Mouse (Mus musculus) heart, embryonic 13.5 days (tissue): Measurements from ENCODE around the gene Tedc2. TPM values are rescaled to one million over a fixed set of nuclear protein-coding genes. Genes with fewer than 3 reads are reported as not detected.

ENCODE experiments used
- ATAC-seq: fragments of 200-750 bp; cut with Nextera tagmentation; 2 replicates; pipeline ENCODE4 v1.8.0; 2017; ENCODE audit warnings: moderate TSS enrichment; ENCODE audit not compliant: insufficient number of reproducible peaks, low FRiP score, low TSS enrichment; ENCODE audit errors: extremely low read depth
- H3K27ac ChIP-seq: fragments of 300-500 bp; sonication (generic); replicated peaks from 2 replicates; pipeline ENCODE4 v1.5.1; 2015; ENCODE audit warnings: moderate library complexity, mild to moderate bottlenecking, inconsistent platforms
- H3K27me3 ChIP-seq: fragments of 300-500 bp; sonication (generic); replicated peaks from 2 replicates; pipeline ENCODE4 v1.6.1; 2015; ENCODE audit warnings: mild to moderate bottlenecking, inconsistent platforms
- H3K36me3 ChIP-seq: fragments of 300-500 bp; sonication (generic); 2 replicates; pipeline ENCODE4 v1.6.1; 2015; ENCODE audit warnings: mild to moderate bottlenecking, inconsistent platforms
- H3K4me1 ChIP-seq: fragments of 300-500 bp; sonication (generic); 2 replicates; pipeline ENCODE4 v1.6.1; 2015; ENCODE audit warnings: inconsistent platforms
- H3K4me2 ChIP-seq: fragments of 300-500 bp; sonication (generic); 2 replicates; pipeline ENCODE4 v1.6.1; 2015; ENCODE audit warnings: inconsistent platforms, mild to moderate bottlenecking, moderate library complexity
- H3K4me3 ChIP-seq: fragments of 300-500 bp; sonication (generic); 2 replicates; pipeline ENCODE4 v1.5.1; 2015; ENCODE audit warnings: moderate library complexity, mild to moderate bottlenecking, inconsistent platforms
- H3K9ac ChIP-seq: fragments of 300-500 bp; sonication (generic); 2 replicates; pipeline ENCODE4 v1.6.1; 2015; ENCODE audit warnings: inconsistent platforms, mild to moderate bottlenecking, moderate library complexity
- H3K9me3 ChIP-seq: fragments of 300-500 bp; sonication (generic); 2 replicates; pipeline ENCODE4 v1.6.1; 2016; ENCODE audit warnings: inconsistent platforms
- WGBS: fragments of 180-500 bp; shearing (Covaris S2); methylation state at CpG from one replicate; pipeline ENCODE4 v1.1.7; 2015; ENCODE audit warnings: mixed read lengths; 5-methylcytosine and 5-hydroxymethylcytosine counted together
- polyA plus RNA-seq: library from polyadenylated mRNA; unstranded; fragments of >200 nt; fragmentation: Nextera tagmentation; extraction: Ambion mirVana; gene quantifications from 2 replicates; pipeline ENCODE4 v1.2.1, GENCODE M21; 2015

The Tedc2 gene
- polyA plus RNA-seq, 1 experiment from 2014 or later: 6.2 TPM

DNA sequence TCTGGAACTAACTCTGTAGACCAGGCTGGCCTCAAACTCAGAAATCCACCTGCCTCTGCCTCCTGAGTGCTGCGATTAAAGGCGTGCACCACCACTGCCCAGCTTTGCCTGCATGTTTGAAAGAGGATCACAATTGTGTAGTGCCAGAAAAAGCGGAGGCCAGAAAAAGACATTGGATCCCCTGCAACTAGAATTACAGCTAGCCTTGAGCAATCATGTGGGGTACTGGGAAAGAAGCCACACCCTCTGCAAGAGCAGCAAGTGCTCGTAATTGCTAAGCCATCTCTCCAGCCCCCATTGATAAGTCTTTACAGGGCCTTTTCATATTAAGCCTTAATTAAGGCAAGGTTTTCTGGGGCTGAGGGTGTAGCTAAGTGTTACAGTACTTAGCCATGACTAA lies 29.2 kb downstream of the Tedc2 start:
- no peak for ATAC-seq
- H3K4me2 ChIP-seq: no peak overlapping the region
- no peaks in the 10 kb centered on the region for H3K9me3 ChIP-seq
- H3K27me3 ChIP-seq: no peaks in the 10 kb centered on the region
- WGBS: 71% methylated on average over 4 of the region's 4 CpGs
- peak overlapping the region; percentile 21; the same call in 1 of the 2 replicates for H3K27ac ChIP-seq
- H3K9ac ChIP-seq: peak overlapping the region; percentile 8; the same call in 1 of the 2 replicates
- H3K4me3 ChIP-seq: no peak overlapping the region
- peaks cover 13% of the 10 kb centered on the region for H3K36me3 ChIP-seq
- peaks cover 45% of the 10 kb centered on the region for H3K4me1 ChIP-seq

DNA sequence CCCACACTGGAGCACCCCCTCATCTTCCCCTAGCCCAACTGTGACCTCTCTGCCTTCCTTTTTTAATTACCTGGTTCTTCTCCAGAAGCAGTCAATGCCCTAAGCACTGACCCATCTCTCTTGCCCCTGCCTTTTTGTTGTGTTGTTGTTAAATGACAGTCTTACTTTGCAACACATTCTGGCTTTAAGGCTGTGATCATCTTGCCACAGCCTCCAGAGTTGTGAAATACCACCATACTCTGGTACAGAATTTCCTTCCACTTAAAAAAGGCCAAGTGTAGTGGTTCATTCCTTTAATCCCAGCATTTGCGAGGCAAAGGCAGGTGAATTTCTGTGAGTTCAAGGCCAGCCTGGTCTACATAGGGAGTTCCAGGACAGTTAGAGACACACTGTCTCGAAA lies 29.7 kb downstream of the Tedc2 start:
- no peaks in the 10 kb centered on the region for H3K27me3 ChIP-seq
- H3K4me3 ChIP-seq: no peak overlapping the region
- no peak overlapping the region for H3K4me2 ChIP-seq
- no peak overlapping the region for H3K9ac ChIP-seq
- H3K4me1 ChIP-seq: peaks cover 39% of the 10 kb centered on the region
- no peak overlapping the region for H3K27ac ChIP-seq
- peaks cover 14% of the 10 kb centered on the region for H3K36me3 ChIP-seq
- no peaks in the 10 kb centered on the region for H3K9me3 ChIP-seq
- no peak for ATAC-seq
- WGBS: 81% methylated on average over 2 of the region's 2 CpGs

DNA sequence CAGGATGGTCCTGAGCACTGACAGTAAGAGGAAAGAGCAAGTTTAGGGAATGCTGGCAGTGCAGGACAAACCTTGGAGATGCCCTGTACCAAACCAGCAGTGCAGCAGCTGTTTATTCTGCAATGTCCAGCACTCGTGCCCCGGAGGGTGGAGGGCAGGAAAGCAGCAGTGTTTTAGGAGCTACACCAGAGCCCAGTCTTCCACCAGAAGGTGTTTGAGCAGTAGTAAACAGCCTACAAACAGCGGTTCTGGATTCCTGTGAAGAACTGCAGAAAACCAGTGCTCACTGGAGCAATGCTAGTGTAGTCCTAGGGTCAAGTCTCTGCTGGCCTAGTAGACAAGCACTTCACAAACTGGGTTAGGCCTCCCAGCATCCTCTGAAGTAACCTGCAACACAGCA lies 46.4 kb downstream of the Tedc2 start:
- Histone ChIP-seq H3K27ac (no peak overlapping the region), H3K9me3 (no peaks in the 10 kb centered on the region), H3K4me1 (peaks cover 11% of the 10 kb centered on the region), H3K27me3 (no peaks in the 10 kb centered on the region), H3K36me3 (no peaks in the 10 kb centered on the region), H3K4me2 (no peak overlapping the region), H3K9ac (0 out of 2 replicates have a peak overlapping the region, but pooled peaks have one; percentile 10), H3K4me3 (no peak overlapping the region)
- no peak for ATAC-seq
- WGBS: 84% methylated on average over 3 of the region's 3 CpGs

DNA sequence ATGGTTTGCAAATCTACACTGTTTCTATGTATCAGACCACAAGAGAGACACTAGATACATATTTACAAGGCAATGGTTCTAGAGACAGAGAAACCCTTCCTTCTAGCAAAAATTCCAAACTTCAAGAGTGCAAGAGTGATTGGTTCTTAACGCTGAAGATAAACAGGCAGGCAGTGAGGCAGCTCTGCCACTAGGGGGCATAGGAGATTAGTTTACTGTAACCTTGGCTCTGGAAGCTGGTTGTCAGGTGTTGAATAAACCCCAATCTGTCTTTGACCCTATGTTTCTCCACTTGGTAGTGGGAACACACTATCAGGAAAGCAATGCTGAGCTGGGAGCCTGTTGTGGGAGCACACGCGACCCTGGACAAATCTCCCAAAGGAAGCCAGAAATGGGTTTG lies 47.2 kb downstream of the Tedc2 start:
- Histone ChIP-seq H3K4me1 (peaks cover 12% of the 10 kb centered on the region), H3K9ac (no peak overlapping the region), H3K9me3 (no peaks in the 10 kb centered on the region), H3K36me3 (no peaks in the 10 kb centered on the region), H3K4me3 (no peak overlapping the region), H3K27ac (no peak overlapping the region), H3K4me2 (no peak overlapping the region), H3K27me3 (no peaks in the 10 kb centered on the region)
- no peak for ATAC-seq
- 3% methylated on average over 3 of the region's 3 CpGs for WGBS

DNA sequence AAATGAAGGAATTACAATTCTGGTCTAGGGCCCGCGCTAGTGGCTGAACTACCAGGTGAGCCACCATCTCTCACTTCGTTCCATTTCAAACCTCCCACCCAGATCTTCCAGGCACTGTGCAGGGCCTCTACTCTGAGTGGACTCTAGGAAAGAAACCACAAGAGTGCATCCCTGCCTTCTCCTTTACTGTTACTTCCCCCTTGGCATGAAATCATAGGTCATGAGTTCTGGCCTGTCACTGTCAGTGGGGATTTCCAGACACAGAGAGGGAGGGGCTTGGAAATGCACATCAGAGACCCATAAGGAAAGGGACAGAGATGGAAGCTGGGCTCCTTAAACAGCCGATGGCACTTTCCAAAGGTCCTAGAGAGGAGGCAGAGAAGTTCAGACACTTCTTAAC lies 48.9 kb downstream of the Tedc2 start:
- Histone ChIP-seq H3K9ac (no peak overlapping the region), H3K27ac (no peak overlapping the region), H3K4me2 (no peak overlapping the region), H3K36me3 (peaks cover 13% of the 10 kb centered on the region), H3K4me1 (peaks cover 25% of the 10 kb centered on the region), H3K9me3 (no peaks in the 10 kb centered on the region), H3K27me3 (no peaks in the 10 kb centered on the region), H3K4me3 (no peak overlapping the region)
- ATAC-seq: no peak
- WGBS: 81% methylated on average over 4 of the region's 4 CpGs

DNA sequence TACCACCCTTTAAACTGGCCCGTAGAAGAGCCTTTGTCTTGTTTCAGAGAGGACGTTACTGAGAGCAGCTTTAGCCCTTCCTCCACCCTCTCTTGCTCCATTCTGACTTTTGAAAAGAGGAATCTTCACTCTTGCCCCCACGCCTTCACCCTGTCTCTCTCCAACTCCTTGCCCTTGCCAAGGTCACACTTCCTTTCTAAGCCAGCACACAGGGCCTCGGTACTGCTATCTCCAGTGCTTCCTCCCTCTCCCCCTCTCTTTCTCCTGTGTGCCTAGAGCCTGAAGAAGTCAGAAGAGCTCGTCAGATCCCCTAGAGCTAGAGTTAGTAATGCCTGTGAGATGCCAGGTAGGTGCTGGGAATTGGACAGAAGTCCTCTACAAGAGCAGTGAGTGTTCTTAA lies 49.9 kb downstream of the Tedc2 start:
- Histone ChIP-seq H3K27ac (0 out of 2 replicates have a peak overlapping the region, but pooled peaks have one; percentile 96), H3K4me3 (0 out of 2 replicates have a peak overlapping the region, but pooled peaks have one; percentile 81), H3K9me3 (no peaks in the 10 kb centered on the region), H3K36me3 (peaks cover 18% of the 10 kb centered on the region), H3K27me3 (no peaks in the 10 kb centered on the region), H3K9ac (peak overlapping the region; percentile 92), H3K4me1 (peaks cover 26% of the 10 kb centered on the region), H3K4me2 (peak overlapping the region; percentile 74)
- no peak for ATAC-seq
- WGBS: 64% methylated on average over 5 of the region's 5 CpGs

DNA sequence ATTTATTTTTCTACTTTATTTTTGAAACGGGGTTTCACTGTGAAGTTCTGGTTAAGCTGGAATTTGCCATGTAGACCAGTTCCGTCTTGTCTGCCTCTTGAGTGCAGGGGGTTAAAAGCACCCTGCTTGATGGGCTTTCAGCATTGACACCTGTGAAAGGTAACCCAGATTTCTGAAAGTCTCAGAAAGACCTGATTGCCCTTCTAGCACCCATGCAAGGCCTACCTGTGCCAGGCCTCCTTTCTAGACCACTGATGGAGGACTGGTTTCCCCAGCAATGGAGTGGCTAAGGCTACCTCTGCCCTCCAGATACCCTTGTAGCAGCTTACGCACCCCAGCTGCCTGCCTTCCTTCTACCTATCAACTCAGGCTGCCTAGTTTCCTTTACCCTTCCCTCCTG lies 50.5 kb downstream of the Tedc2 start:
- WGBS: 63% methylated on average over 3 of the region's 3 CpGs
- peaks cover 32% of the 10 kb centered on the region for H3K4me1 ChIP-seq
- H3K27me3 ChIP-seq: no peaks in the 10 kb centered on the region
- ATAC-seq: no peak
- peak overlapping the region; percentile 96 for H3K27ac ChIP-seq
- no peaks in the 10 kb centered on the region for H3K9me3 ChIP-seq
- peak overlapping the region; percentile 81 for H3K4me3 ChIP-seq
- peak overlapping the region; percentile 74 for H3K4me2 ChIP-seq
- peak overlapping the region; percentile 92 for H3K9ac ChIP-seq
- H3K36me3 ChIP-seq: peaks cover 24% of the 10 kb centered on the region

DNA sequence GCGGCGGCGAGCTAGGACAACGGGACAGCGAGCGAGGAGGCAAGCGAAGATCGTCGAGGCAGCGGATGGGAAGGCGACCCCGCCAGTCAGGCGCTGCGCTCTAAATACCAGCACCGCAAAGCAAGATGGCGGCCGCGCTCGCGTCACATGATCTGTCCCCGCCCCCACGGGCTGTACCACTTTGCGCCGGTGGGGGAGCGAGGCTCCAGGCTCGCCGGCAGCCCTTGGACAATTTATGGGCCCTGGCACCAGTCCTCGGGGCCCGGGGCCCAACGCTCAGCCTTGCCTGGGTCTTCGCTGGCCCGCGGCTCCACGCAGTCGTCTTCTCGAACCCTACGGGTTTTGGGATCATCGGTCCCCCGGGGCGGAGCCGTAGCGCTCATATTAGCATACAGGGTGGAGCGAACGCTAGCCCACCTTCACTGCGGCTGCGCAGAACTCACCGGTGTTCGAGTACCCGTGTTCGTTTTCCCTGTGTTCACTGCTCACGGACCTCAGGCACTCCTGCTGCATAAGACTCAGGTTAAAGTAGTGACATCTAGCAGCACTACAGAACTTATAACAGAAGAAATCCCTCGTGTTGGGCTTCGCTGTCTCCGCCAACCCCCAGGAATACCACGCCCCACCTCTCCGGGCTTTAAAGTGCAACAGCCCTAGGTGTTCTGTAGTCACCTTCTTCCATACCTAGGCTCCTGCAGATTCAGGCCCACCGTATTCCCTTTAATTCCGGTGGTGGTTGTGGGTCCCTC lies 51.2 kb downstream of the Tedc2 start, which contains the start of gene Atp6v0c:
Gene Atp6v0c (minus strand): TSS at position 386 of the 749 bp plus-strand sequence.
- Histone ChIP-seq H3K9me3 (no peaks in the 10 kb centered on the region), H3K9ac (peak within 1 kb of the TSS; percentile 92), H3K36me3 (peaks cover 29% of the 10 kb centered on the region), H3K4me1 (peaks cover 37% of the 10 kb centered on the region), H3K4me2 (peak within 1 kb of the TSS; percentile 74), H3K27me3 (no peaks in the 10 kb centered on the region), H3K27ac (peak within 1 kb of the TSS; percentile 96), H3K4me3 (peak within 1 kb of the TSS; percentile 81)
- peak; percentile 77 for ATAC-seq
- 1% methylated on average over 57 of the region's 58 CpGs for WGBS

DNA sequence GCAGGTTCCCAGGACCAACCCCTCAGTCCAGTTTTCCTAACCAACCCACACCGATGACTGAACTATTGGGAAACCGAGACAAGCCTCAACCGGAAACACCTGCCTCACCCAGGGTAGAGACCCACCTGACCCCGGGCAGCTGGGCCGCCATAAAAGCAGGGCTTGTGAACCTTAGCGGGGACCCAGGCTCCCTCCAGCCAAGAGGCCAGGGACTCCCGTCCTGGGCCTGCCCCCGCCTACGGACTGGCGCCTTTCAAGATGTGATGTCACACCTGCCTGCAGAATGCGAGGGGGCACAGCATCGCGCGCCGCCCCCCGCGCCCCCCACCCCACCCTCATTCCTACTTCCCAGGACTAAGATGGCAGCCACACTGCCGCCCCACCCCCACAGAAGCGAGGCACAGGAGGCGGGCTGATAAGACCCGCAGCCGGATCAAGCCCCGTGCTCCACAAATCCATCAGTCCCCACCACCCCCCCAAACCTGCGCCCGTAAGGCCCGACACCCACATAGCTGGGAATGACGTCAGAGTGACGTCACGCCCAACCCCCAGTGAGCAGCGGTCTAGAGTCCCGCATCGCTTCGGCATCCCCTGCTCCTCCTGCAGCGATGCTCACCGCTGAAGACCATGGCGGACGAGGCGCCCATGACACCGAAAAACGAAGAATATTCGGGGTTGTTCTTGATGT lies 51.9 kb downstream of the Tedc2 start:
- Histone ChIP-seq H3K27me3 (no peaks in the 10 kb centered on the region), H3K4me1 (peaks cover 37% of the 10 kb centered on the region), H3K27ac (peak overlapping the region; percentile 96), H3K4me3 (peak overlapping the region; percentile 81), H3K36me3 (peaks cover 31% of the 10 kb centered on the region), H3K9me3 (no peaks in the 10 kb centered on the region), H3K4me2 (peak overlapping the region; percentile 74), H3K9ac (peak overlapping the region; percentile 92)
- peak; percentile 72 for ATAC-seq
- WGBS: 1% methylated on average over 41 of the region's 41 CpGs

DNA sequence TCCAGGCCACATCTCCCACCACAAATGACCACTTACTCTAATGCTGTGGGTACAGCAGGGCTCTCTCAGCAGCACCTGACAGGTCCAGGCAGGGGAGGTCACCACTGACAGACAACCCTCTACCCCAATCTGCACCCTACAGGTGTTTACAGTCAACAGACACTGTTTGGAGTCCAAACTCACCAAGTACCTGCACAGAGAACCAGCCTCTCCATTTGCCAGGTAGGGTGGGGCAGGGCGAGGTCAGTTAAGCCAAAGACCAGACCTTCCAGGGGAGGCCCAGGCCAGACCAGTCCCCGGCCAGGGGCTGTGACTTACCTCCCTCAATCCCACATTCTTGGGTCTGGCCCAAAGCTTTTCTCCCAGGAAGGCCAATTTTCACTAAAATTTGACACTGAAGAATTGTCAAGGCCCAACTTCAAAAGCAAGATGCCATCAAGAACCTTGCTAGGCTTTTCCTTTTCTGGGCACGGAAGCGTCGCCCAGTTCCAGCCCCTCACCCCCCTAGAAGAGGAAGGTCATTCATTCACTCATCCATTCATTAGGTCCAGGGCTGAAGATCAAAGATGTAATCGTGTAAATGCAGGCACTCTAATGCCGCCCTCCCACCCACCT lies 52.7 kb downstream of the Tedc2 start:
- Histone ChIP-seq H3K4me1 (peaks cover 38% of the 10 kb centered on the region), H3K9me3 (no peaks in the 10 kb centered on the region), H3K36me3 (peaks cover 31% of the 10 kb centered on the region), H3K9ac (peak overlapping the region; percentile 92), H3K27ac (peak overlapping the region; percentile 96), H3K4me3 (peak overlapping the region; percentile 81), H3K4me2 (peak overlapping the region; percentile 74), H3K27me3 (no peaks in the 10 kb centered on the region)
- ATAC-seq: no peak
- WGBS: 54% methylated on average over 7 of the region's 7 CpGs

DNA sequence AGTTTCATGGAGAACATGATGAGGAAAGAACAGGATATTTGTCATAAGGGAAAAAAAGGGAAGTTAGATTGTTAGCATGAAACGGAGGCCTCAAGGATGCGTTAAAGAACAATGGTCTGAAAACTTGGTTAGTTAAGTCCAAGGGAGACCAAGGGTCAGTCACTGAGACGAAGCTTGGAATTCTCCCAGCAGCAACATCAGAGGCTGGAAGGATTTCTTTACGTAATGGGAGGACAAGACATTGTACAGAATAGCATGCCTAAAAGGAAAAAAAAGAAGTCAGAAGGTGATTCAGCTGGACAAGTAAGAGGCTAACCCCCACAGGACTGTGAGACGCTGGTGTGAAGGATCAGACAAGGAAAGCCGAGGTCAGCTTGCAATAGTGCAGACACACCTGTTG lies 53.5 kb downstream of the Tedc2 start:
- Histone ChIP-seq H3K36me3 (peaks cover 31% of the 10 kb centered on the region), H3K9me3 (no peaks in the 10 kb centered on the region), H3K9ac (peak overlapping the region; percentile 92), H3K27me3 (no peaks in the 10 kb centered on the region), H3K4me2 (peak overlapping the region; percentile 74), H3K27ac (no peak overlapping the region), H3K4me3 (peak overlapping the region; percentile 81), H3K4me1 (peaks cover 45% of the 10 kb centered on the region)
- 80% methylated on average over 6 of the region's 6 CpGs for WGBS
- ATAC-seq: no peak
